Mouse (Mus musculus): ENCODE data around the gene Ppp6r1. TPM values are rescaled to one million over a fixed set of nuclear protein-coding genes. Genes with fewer than 3 reads are reported as not detected.

Ppp6r1 gene
- polyA plus RNA-seq, 1 experiment, result 419 TPM

Other genes starting within 250 kb of the Ppp6r1 start
- gene Rdh13, start 213.4 kb downstream of the Ppp6r1 start, polyA plus RNA-seq (2012; rRNA removed), result 9.1 and 10.8 TPM in 2 replicates
- 4.2 and 24.2 TPM in 2 replicates for gene Eps8l1, start 198.3 kb downstream of the Ppp6r1 start, polyA plus RNA-seq (2012; rRNA removed)
- 136 and 162 TPM in 2 replicates for gene Ppp1r12c, start 157.3 kb downstream of the Ppp6r1 start, polyA plus RNA-seq (2012; rRNA removed)
- gene Tnnt1, start 142.6 kb downstream of the Ppp6r1 start, polyA plus RNA-seq (2012; rRNA removed), result 1.8 TPM in 2 replicates
- gene Tnni3, start 134.8 kb downstream of the Ppp6r1 start, polyA plus RNA-seq (2012; rRNA removed), result 79.0 and 1,187 TPM in 2 replicates
- gene Dnaaf3, start 126.6 kb downstream of the Ppp6r1 start, polyA plus RNA-seq (2012; rRNA removed), result 8.3 and 9.8 TPM in 2 replicates
- gene Syt5, start 111.5 kb downstream of the Ppp6r1 start, polyA plus RNA-seq (2012; rRNA removed), result 0.39 and 0.54 TPM in 2 replicates
- gene Ptprh, start 55.0 kb downstream of the Ppp6r1 start, polyA plus RNA-seq (2012; rRNA removed), result 0.11 and 0.15 TPM in 2 replicates
- 103 and 113 TPM in 2 replicates for gene Tmem86b, start 27.6 kb downstream of the Ppp6r1 start, polyA plus RNA-seq (2012; rRNA removed)
- gene Hspbp1, start 26.0 kb upstream of the Ppp6r1 start, polyA plus RNA-seq (2012; rRNA removed), result 53.0 and 55.4 TPM in 2 replicates
- 0.71 and 0.84 TPM in 2 replicates for gene Brsk1, start 31.6 kb upstream of the Ppp6r1 start, polyA plus RNA-seq (2012; rRNA removed)
- gene Tmem150b, start 66.2 kb upstream of the Ppp6r1 start, polyA plus RNA-seq (2012; rRNA removed), result 2.2 and 3.7 TPM in 2 replicates
- gene Kmt5c, start 81.1 kb upstream of the Ppp6r1 start, polyA plus RNA-seq (2012; rRNA removed), result 224 and 250 TPM in 2 replicates
- gene Cox6b2, start 94.1 kb upstream of the Ppp6r1 start, polyA plus RNA-seq (2012; rRNA removed), result 36.6 and 47.7 TPM in 2 replicates
- gene Fam71e2, start 112.3 kb upstream of the Ppp6r1 start, polyA plus RNA-seq (2012; rRNA removed), result 0.11 TPM in 1 of 2 replicates, not detected in the other
- gene Il11, start 123.8 kb upstream of the Ppp6r1 start, polyA plus RNA-seq (2012; rRNA removed), result 0.13 and 0.32 TPM in 2 replicates
- not detected in 2 replicates for gene Tmem190, start 123.9 kb upstream of the Ppp6r1 start, polyA plus RNA-seq (2012; rRNA removed)
- gene Tmem238, start 130.6 kb upstream of the Ppp6r1 start, polyA plus RNA-seq (2012; rRNA removed), result 18.1 and 23.5 TPM in 2 replicates
- 367 and 512 TPM in 2 replicates for gene Rpl28, start 133.9 kb upstream of the Ppp6r1 start, polyA plus RNA-seq (2012; rRNA removed)
- 970 and 1,071 TPM in 2 replicates for gene Ube2s, start 153.6 kb upstream of the Ppp6r1 start, polyA plus RNA-seq (2012; rRNA removed)
- gene Shisa7, start 185.7 kb upstream of the Ppp6r1 start, polyA plus RNA-seq (2012; rRNA removed), result 0.48 and 0.74 TPM in 2 replicates
- 21.8 and 23.6 TPM in 2 replicates for gene Isoc2b, start 211.2 kb upstream of the Ppp6r1 start, polyA plus RNA-seq (2012; rRNA removed)
- 20.3 and 20.5 TPM in 2 replicates for gene Isoc2a, start 218.1 kb upstream of the Ppp6r1 start, polyA plus RNA-seq (2012; rRNA removed)
- gene Gm36210, start 247.5 kb upstream of the Ppp6r1 start, polyA plus RNA-seq (2012; rRNA removed), result 0.15 and 0.17 TPM in 2 replicates

Data from thymus, adult 2 months (tissue).